Mouse (Mus musculus) monocyte, adult 5-6 weeks (primary cell): ENCODE results near the gene Ptgis. TPM values are rescaled to one million over a fixed set of nuclear protein-coding genes. Genes with fewer than 3 reads are reported as not detected.

Source experiments
- ATAC-seq: fragments of 153-309, 156-312 bp; replicated peaks from 2 replicates; pipeline ENCODE4 v1.8.0; 2017; ENCODE audit warnings: mild to moderate bottlenecking; ENCODE audit not compliant: low TSS enrichment, insufficient number of reproducible peaks, severe bottlenecking, poor library complexity, low FRiP score
- total RNA-seq: library from RNA; stranded (forward); fragments of 200-1000, 200-491, 200-594 nt; gene quantifications from 3 replicates; pipeline ENCODE4 v1.2.3, GENCODE M21; 2017

Gene Ptgis
- total RNA-seq, 1 experiment from 2014 or later = not detected

DNA sequence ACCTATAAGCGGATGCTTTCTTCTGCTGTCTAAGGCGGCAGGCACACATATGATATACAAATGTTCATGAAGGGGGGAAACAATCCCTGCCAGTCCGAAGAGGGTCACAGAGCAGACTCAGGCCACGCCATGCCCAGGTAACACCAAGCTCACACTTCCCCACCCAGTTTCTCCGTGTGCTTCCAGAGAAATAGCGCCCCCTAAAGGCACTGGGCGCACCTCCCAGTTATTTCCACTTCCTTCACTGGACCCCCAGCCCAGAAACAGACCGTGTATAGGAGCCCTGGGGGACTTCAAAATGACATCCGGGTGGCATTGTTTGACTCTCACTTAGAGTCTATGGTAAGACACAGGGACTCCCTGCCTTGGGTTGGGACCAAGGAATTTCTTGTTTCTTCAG lies 3.2 kb downstream of the Ptgis start:
- ATAC-seq = no peak

DNA sequence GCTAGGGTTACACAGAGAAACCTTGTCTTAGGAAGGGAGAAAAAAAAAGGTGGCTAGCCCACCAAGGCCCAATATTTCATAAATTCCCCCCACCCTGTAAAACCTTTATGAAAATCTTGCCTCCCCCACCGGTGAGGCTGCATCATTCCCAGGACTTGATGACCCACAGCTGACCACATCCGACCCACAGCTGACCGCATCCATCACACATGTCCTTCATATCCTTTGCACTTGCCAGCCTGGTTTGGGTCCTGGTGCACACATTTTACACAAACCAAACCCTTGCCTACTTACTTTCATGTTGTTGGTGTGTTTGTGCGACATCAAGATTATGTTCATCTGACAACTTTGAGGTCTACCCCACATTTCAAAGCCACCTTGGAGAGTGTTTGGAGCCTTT lies 4.2 kb downstream of the Ptgis start:
- no peak for ATAC-seq

GRCm38 (mm10) chr2:167235338-167236018 lies 4.9 kb downstream of the Ptgis start:
- no peak for ATAC-seq

DNA sequence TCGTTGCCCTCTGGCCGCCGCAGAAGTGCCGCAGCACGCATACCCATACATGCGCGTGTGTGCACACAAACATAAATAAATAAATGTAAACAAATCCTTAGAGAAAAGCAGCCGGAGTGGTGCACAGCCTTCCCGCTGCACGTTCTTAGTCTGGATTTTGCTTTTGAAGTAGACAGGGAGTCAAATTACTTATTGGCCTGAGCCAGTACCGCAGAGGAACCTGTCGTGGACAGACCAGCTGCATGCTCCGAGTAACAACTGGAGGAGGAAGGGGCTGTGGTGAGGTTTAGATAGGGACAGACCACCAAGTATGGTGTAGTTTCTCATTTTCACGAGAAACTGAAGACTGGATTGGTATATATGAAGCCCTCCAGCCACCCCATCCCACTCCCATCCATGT lies 6.6 kb downstream of the Ptgis start:
- no peak for ATAC-seq

GRCm38 (mm10) chr2:167233009-167233335 lies 7.4 kb downstream of the Ptgis start:
- ATAC-seq = no peak

GRCm38 (mm10) chr2:167232132-167233008 lies 8.0 kb downstream of the Ptgis start:
- no peak for ATAC-seq

DNA sequence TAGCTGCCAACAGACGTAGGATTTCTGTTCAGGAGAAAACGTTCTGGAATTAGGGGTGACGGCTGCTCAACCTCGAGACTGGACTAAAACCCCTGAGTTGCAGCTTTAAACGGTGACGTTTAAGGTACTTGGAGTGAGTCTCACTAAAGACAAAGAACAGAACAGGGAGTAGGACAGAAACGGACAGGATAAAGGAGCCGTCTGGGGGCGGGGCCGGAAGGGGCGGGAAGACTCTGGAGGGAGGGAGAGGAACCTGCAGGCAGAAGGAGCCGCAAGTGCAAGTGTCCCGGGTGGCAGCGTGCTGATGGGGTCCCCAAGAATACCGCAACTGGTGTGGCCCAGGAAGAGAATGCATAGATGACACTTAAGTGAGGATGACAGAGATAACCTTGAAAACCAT lies 9.8 kb downstream of the Ptgis start:
- ATAC-seq = no peak

- no peak for ATAC-seq
Observed at GRCm38 (mm10) chr2:167224937-167225336, 15.5 kb downstream of the Ptgis start.

DNA sequence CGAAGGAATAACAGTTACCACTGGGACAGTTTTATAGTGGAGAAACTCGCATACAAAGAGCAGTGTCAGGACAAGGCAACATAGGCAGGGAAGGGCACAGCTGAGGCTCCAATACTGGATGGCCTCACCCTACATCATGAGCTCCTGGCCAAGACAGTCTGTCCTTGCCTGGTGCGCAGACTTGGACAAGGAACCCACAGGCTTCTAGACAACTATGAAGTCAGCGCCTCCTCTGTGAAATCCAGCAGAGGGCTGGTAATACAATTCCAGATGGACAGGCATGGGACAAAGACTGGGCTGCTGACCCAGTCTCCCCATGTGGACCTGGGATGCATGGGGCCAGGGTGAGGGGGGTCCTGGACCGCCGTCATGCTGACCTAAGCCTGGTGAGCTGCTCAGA lies 16.2 kb downstream of the Ptgis start:
- ATAC-seq = no peak

GRCm38 (mm10) chr2:167222152-167222551 lies 18.3 kb downstream of the Ptgis start:
- no peak for ATAC-seq

- no peak for ATAC-seq
Observed at GRCm38 (mm10) chr2:167221159-167221845, 19.1 kb downstream of the Ptgis start.

DNA sequence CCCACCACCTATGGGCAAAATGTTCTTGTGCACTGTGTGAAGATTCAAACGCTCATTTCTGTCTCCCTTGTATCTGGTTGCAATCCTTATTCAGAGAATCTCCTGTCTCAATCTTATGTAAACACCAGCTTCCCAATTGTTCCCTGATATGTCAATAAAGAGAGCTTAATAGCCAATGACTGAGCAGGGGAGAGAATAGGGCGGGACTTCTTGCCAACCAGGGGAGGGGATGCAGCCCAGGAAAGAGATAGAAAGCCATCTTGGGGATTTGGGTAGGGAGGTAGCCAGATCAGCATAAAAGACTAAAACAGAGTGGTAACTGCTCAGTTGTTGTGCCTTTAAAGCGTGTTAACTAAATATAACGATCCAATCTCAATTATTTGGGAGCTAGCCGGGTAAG lies 19.7 kb downstream of the Ptgis start:
- no peak for ATAC-seq

DNA sequence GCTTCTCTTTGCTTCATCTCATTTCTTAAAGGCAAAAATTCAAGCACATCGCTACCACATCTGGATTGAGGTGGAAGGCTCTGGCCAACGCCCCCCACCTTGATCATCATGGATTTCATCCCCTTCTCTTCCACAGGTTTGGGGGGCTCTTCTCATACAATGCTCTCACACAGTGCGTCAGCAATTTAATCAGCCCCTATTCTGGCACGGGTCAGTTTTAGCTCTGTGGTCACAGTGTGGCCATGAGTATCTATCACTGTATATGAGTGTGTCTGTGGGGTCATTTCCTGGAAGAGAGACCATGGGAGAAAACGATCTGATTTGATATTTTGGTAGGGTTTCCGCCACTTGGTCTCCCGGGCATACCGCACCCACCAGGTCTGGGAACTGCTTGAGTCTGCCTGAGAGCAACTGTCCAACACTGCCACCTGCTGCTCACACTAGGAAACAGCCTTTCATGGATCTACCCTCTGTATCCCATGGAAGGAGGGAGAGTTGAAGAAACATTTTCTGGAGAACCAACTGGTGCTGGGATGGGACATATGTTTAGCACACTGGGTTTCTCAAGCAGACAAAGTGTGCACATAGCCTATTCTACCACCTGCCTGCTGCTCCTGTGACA lies 21.1 kb downstream of the Ptgis start:
- peak; percentile 62; the same call in 1 of the 2 replicates for ATAC-seq

DNA sequence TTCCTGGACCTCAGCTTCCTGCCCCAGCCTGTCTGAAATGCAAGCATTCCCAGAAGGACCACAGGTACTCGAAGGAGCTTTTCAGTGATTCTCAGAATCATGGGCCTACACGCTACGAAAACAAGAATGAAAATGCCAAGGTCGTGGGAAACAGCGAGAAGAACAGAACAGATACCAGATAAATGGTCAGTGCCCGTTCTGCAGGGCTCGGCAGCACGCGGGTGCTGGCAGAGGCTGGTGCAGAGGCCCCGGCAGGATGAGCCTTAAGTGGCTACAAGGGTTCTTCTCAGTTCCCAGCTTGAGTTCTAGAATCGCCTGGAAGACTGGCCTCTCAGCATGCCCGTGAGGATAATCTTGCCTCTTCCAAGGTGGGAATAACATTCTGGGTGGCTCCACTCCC lies 26.7 kb downstream of the Ptgis start:
- no peak for ATAC-seq

- ATAC-seq = no peak
Observed at GRCm38 (mm10) chr2:167213076-167213475, 27.3 kb downstream of the Ptgis start.

GRCm38 (mm10) chr2:167212551-167212950 lies 27.9 kb downstream of the Ptgis start:
- ATAC-seq = no peak

DNA sequence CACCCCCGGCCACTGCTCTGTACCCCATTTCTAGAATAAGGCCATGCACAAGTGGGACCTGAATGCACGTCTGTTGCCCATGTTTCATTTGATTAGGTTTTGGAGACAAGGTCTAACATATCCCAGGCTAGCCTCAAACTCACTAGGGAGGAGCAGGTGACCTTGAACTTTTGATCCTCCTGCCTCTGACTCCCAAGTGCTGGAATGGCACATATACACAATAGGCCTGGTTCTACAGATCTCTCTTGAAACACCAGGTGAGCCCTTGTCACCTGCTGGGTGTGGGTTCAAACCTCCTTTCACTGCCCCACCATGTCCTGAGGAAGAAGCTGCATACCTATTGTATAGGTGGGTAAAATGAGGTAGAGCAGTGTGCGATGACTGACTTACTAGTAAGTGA lies 28.3 kb downstream of the Ptgis start:
- no peak for ATAC-seq

DNA sequence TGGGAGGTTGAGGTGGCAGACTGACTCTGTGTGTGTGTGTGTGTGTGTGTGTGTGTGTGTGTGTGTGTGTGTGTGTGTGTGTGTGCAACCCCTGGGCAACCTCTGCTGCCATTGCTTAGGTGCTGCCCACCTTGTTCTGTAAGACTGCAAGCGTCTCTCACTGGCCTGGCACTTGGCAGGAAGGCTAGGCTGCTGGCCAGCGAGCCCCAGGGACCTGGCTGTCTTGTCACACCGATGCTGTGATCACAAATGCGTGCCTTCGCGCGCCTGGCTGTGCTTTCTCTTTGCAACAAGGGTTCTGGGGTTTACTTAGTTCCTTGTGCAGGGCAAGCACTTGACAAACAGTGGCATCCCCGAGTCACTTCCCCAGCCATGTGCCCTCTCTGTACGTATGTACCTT lies 30.5 kb downstream of the Ptgis start:
- no peak for ATAC-seq

DNA sequence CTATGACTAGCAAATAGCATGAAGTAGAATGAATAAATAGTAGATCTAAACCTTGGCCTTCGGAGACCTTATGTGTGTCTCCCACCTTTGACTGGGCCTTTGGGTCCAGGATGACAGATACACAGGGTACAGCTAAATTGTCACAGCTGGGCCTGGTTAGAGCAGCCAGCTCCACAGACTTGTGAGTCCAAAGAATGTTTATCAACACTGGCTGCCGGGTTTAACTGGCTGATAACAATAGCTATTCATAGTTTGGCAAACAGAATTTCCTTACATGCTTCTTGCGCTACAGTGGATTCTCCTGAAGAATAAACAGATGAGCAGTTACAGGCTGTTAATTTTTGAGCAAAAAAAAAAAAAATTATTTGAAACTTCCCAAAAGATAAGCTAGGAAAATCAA lies 31.4 kb downstream of the Ptgis start:
- ATAC-seq = no peak
